Mouse (Mus musculus) CH12.LX (cell line): ENCODE results near the gene Sptbn1.

Experiments used
- CTCF ChIP-seq, 2 experiments: IDR thresholded peaks in 1 of 2; conservative IDR thresholded peaks in 1 of 2; 2 replicates each; pipeline ENCODE4 v1.5.1; 2011 to 2012; ENCODE audit warnings: low read depth in 2 of 2, low read length in 2 of 2, improper control_type of control experiment in 1 of 2, inconsistent platforms in 1 of 2, mild to moderate bottlenecking in 1 of 2, moderate library complexity in 1 of 2
- HCFC1 ChIP-seq: IDR thresholded peaks from 2 replicates; pipeline ENCODE4 v1.6.1; 2012; ENCODE audit warnings: low read depth, mild to moderate bottlenecking, inconsistent platforms, low read length, improper control_type of control experiment
- MYC ChIP-seq: IDR thresholded peaks from 2 replicates; pipeline ENCODE4 v1.6.1; 2011; ENCODE audit warnings: low read depth, mild to moderate bottlenecking, improper control_type of control experiment, low read length
- PAX5 ChIP-seq: IDR thresholded peaks from 2 replicates; pipeline ENCODE4 v1.6.1; 2012; ENCODE audit warnings: low read length, inconsistent platforms, mixed read lengths
- ZNF384 ChIP-seq: IDR thresholded peaks from 2 replicates; pipeline ENCODE4 v1.6.1; 2012; ENCODE audit warnings: low read depth, low read length, improper control_type of control experiment, inconsistent platforms

- TF ChIP-seq CTCF (conservative IDR thresholded peaks at IDR 0.05 in 1 of 2, IDR thresholded peaks at IDR 0.05 in 1 of 2; ENCODE audit: low read depth in 2 of 2, low read length in 2 of 2) (no peak), HCFC1 (no peak), PAX5 (no peak), ZNF384 (no peak), MYC (no peak)
Measured at GRCm38 (mm10) chr11:30283710-30284109, 15.7 kb upstream of the Sptbn1 start.
